Mouse (Mus musculus) kidney, postnatal 14 days (tissue): ENCODE data around the gene Prss57.

Source experiments
- DNase-seq: peaks from one replicate; pipeline ENCODE4 v3.0.0; 2022; ENCODE audit warnings: mixed read lengths

Prss57 gene

GRCm38 (mm10) chr10:79748496-79748895 lies 42.3 kb downstream of the Prss57 start:
- no peak for DNase-seq

GRCm38 (mm10) chr10:79746774-79747151 lies 44.0 kb downstream of the Prss57 start:
- DNase-seq, result no peak

- DNase-seq, result peak; percentile 98
These were observed 44.6 kb downstream of the Prss57 start, which contains the start of gene Polrmt for GRCm38 (mm10) chr10:79745898-79746773. Gene Polrmt, minus strand, starts transcription at chr10:79746581.

GRCm38 (mm10) chr10:79745411-79745810 lies 45.4 kb downstream of the Prss57 start:
- DNase-seq, result peak; percentile 37

GRCm38 (mm10) chr10:79743650-79744365 lies 47.0 kb downstream of the Prss57 start:
- DNase-seq, result no peak

GRCm38 (mm10) chr10:79743161-79743560 lies 47.6 kb downstream of the Prss57 start:
- DNase-seq, result no peak

GRCm38 (mm10) chr10:79740863-79741262 lies 49.9 kb downstream of the Prss57 start:
- no peak for DNase-seq

- no peak for DNase-seq
These were observed 51.5 kb downstream of the Prss57 start for GRCm38 (mm10) chr10:79739234-79739633.

GRCm38 (mm10) chr10:79738259-79738658 lies 52.5 kb downstream of the Prss57 start:
- DNase-seq, result no peak

- DNase-seq, result no peak
These were observed 54.1 kb downstream of the Prss57 start for GRCm38 (mm10) chr10:79736706-79737105.

- no peak for DNase-seq
These were observed 55.4 kb downstream of the Prss57 start for GRCm38 (mm10) chr10:79735361-79735760.

- no peak for DNase-seq
These were observed 56.9 kb downstream of the Prss57 start for GRCm38 (mm10) chr10:79733847-79734246.

- DNase-seq, result no peak
These were observed 58.3 kb downstream of the Prss57 start for GRCm38 (mm10) chr10:79732500-79732899.
